Mouse (Mus musculus): ENCODE data around the gene Gna14. TPM values are rescaled to one million over a fixed set of nuclear protein-coding genes. Genes with fewer than 3 reads are reported as not detected.

Gene Gna14
- polyA plus RNA-seq, 1 experiment, result 0.64 TPM

- WGBS, result 93% methylated on average over 6 of the region's 6 CpGs
- TF ChIP-seq CTCF (IDR thresholded peaks at IDR 0.05; ENCODE audit: borderline replicate concordance, insufficient read depth, low read depth, low read length), result no peak
- Histone ChIP-seq H3K27me3 (ENCODE audit: control insufficient read depth, insufficient read depth, low read length) (no peaks in the 10 kb centered on the region), H3K4me3 (replicated peaks; ENCODE audit: insufficient read depth, low read depth, low read length) (no peak overlapping the region), H3K27ac (ENCODE audit: insufficient read depth, low read length) (no peak overlapping the region), H3K4me1 (ENCODE audit: control insufficient read depth, insufficient read depth, low read length) (no peaks in the 10 kb centered on the region)
- DNase-seq, result no peak
Measured at GRCm38 (mm10) chr19:16441329-16441728, 5.8 kb downstream of the Gna14 start.

GRCm38 (mm10) chr19:16443335-16443734 lies 7.8 kb downstream of the Gna14 start:
- DNase-seq, result no peak
- Histone ChIP-seq H3K27me3 (ENCODE audit: control insufficient read depth, insufficient read depth, low read length) (no peaks in the 10 kb centered on the region), H3K4me1 (ENCODE audit: control insufficient read depth, insufficient read depth, low read length) (no peaks in the 10 kb centered on the region), H3K27ac (ENCODE audit: insufficient read depth, low read length) (no peak overlapping the region), H3K4me3 (replicated peaks; ENCODE audit: insufficient read depth, low read depth, low read length) (no peak overlapping the region)
- 89% methylated on average over 5 of the region's 5 CpGs for WGBS
- TF ChIP-seq POLR2A (IDR thresholded peaks at IDR 0.05; ENCODE audit: borderline replicate concordance, insufficient read depth, low read length) (no peak), CTCF (IDR thresholded peaks at IDR 0.05; ENCODE audit: borderline replicate concordance, insufficient read depth, low read depth, low read length) (no peak)

GRCm38 (mm10) chr19:16446612-16447011 lies 11.1 kb downstream of the Gna14 start:
- 69% methylated on average over 6 of the region's 6 CpGs for WGBS
- DNase-seq, result no peak
- no peak overlapping the region for H3K27ac ChIP-seq (ENCODE audit: insufficient read depth, low read length)
- H3K4me1 ChIP-seq (ENCODE audit: control insufficient read depth, insufficient read depth, low read length), result no peaks in the 10 kb centered on the region
- no peaks in the 10 kb centered on the region for H3K27me3 ChIP-seq (ENCODE audit: control insufficient read depth, insufficient read depth, low read length)
- H3K4me3 ChIP-seq (replicated peaks; ENCODE audit: insufficient read depth, low read depth, low read length), result no peak overlapping the region
- no peak for TF ChIP-seq POLR2A (IDR thresholded peaks at IDR 0.05; ENCODE audit: borderline replicate concordance, insufficient read depth, low read length)
- TF ChIP-seq CTCF (IDR thresholded peaks at IDR 0.05; ENCODE audit: borderline replicate concordance, insufficient read depth, low read depth, low read length), result no peak

GRCm38 (mm10) chr19:16447832-16448621 lies 12.5 kb downstream of the Gna14 start:
- 64% methylated on average over 6 of the region's 6 CpGs for WGBS
- peak; percentile 5 to 15 for DNase-seq
- Histone ChIP-seq H3K4me1 (ENCODE audit: control insufficient read depth, insufficient read depth, low read length) (no peaks in the 10 kb centered on the region), H3K4me3 (replicated peaks; ENCODE audit: insufficient read depth, low read depth, low read length) (no peak overlapping the region), H3K27me3 (ENCODE audit: control insufficient read depth, insufficient read depth, low read length) (no peaks in the 10 kb centered on the region), H3K27ac (ENCODE audit: insufficient read depth, low read length) (no peak overlapping the region)
- no peak for TF ChIP-seq POLR2A (IDR thresholded peaks at IDR 0.05; ENCODE audit: borderline replicate concordance, insufficient read depth, low read length)
- no peak for TF ChIP-seq CTCF (IDR thresholded peaks at IDR 0.05; ENCODE audit: borderline replicate concordance, insufficient read depth, low read depth, low read length)

- Histone ChIP-seq H3K27me3 (ENCODE audit: control insufficient read depth, insufficient read depth, low read length) (no peaks in the 10 kb centered on the region), H3K4me1 (ENCODE audit: control insufficient read depth, insufficient read depth, low read length) (no peaks in the 10 kb centered on the region), H3K27ac (ENCODE audit: insufficient read depth, low read length) (no peak overlapping the region), H3K4me3 (replicated peaks; ENCODE audit: insufficient read depth, low read depth, low read length) (no peak overlapping the region)
- TF ChIP-seq CTCF (IDR thresholded peaks at IDR 0.05; ENCODE audit: borderline replicate concordance, insufficient read depth, low read depth, low read length), result no peak
- TF ChIP-seq POLR2A (IDR thresholded peaks at IDR 0.05; ENCODE audit: borderline replicate concordance, insufficient read depth, low read length), result no peak
- 84% methylated on average over 5 of the region's 5 CpGs for WGBS
- no peak for DNase-seq
Measured at GRCm38 (mm10) chr19:16448796-16449195, 13.2 kb downstream of the Gna14 start.

- TF ChIP-seq POLR2A (IDR thresholded peaks at IDR 0.05; ENCODE audit: borderline replicate concordance, insufficient read depth, low read length) (no peak), CTCF (IDR thresholded peaks at IDR 0.05; ENCODE audit: borderline replicate concordance, insufficient read depth, low read depth, low read length) (no peak)
- WGBS, result 73% methylated on average over 3 of the region's 3 CpGs
- H3K27me3 ChIP-seq (ENCODE audit: control insufficient read depth, insufficient read depth, low read length), result no peaks in the 10 kb centered on the region
- DNase-seq, result no peak
- H3K27ac ChIP-seq (ENCODE audit: insufficient read depth, low read length), result no peak overlapping the region
- no peak overlapping the region for H3K4me3 ChIP-seq (replicated peaks; ENCODE audit: insufficient read depth, low read depth, low read length)
- no peaks in the 10 kb centered on the region for H3K4me1 ChIP-seq (ENCODE audit: control insufficient read depth, insufficient read depth, low read length)
Measured at GRCm38 (mm10) chr19:16450824-16451223, 15.3 kb downstream of the Gna14 start.

GRCm38 (mm10) chr19:16456181-16456580 lies 20.6 kb downstream of the Gna14 start:
- H3K4me1 ChIP-seq (ENCODE audit: control insufficient read depth, insufficient read depth, low read length), result no peaks in the 10 kb centered on the region
- WGBS, result 84% methylated on average over 2 of the region's 2 CpGs
- H3K27me3 ChIP-seq (ENCODE audit: control insufficient read depth, insufficient read depth, low read length), result no peaks in the 10 kb centered on the region
- no peak for TF ChIP-seq POLR2A (IDR thresholded peaks at IDR 0.05; ENCODE audit: borderline replicate concordance, insufficient read depth, low read length)
- no peak for DNase-seq
- no peak overlapping the region for H3K27ac ChIP-seq (ENCODE audit: insufficient read depth, low read length)
- no peak overlapping the region for H3K4me3 ChIP-seq (replicated peaks; ENCODE audit: insufficient read depth, low read depth, low read length)

GRCm38 (mm10) chr19:16457127-16457526 lies 21.6 kb downstream of the Gna14 start:
- 84% methylated on average over 6 of the region's 6 CpGs for WGBS
- TF ChIP-seq CTCF (IDR thresholded peaks at IDR 0.05; ENCODE audit: borderline replicate concordance, insufficient read depth, low read depth, low read length) (no peak), POLR2A (IDR thresholded peaks at IDR 0.05; ENCODE audit: borderline replicate concordance, insufficient read depth, low read length) (no peak)
- no peak overlapping the region for H3K4me3 ChIP-seq (replicated peaks; ENCODE audit: insufficient read depth, low read depth, low read length)

More at GRCm38 (mm10) chr19:16457127-16457526, 21.6 kb downstream of the Gna14 start:
- Histone ChIP-seq H3K4me1 (ENCODE audit: control insufficient read depth, insufficient read depth, low read length) (no peaks in the 10 kb centered on the region), H3K27me3 (ENCODE audit: control insufficient read depth, insufficient read depth, low read length) (no peaks in the 10 kb centered on the region), H3K27ac (ENCODE audit: insufficient read depth, low read length) (no peak overlapping the region)
- DNase-seq, result no peak

Measured in cerebellum, adult 2 months (tissue).